Mouse (Mus musculus) thymus, adult 2 months (tissue): Measurements from ENCODE around the gene Bcl11b. TPM values are rescaled to one million over a fixed set of nuclear protein-coding genes. Genes with fewer than 3 reads are reported as not detected.

Experiments
- DNase-seq: peaks from one replicate; pipeline ENCODE4 v3.0.0; 2021
- H3K27ac ChIP-seq: fragments of 200-500 bp; 2 replicates; pipeline ENCODE4 v1.5.1; 2012; ENCODE audit warnings: low read length, control low read depth; ENCODE audit not compliant: control insufficient read depth, insufficient read depth
- H3K27me3 ChIP-seq: fragments of 200-500 bp; 2 replicates; pipeline ENCODE4 v1.6.1; 2012; ENCODE audit warnings: mild to moderate bottlenecking, low read length, moderate library complexity, mixed read lengths; ENCODE audit not compliant: control insufficient read depth, insufficient read depth
- H3K36me3 ChIP-seq: fragments of 200-500 bp; 2 replicates; pipeline ENCODE4 v1.6.1; 2012; ENCODE audit warnings: mild to moderate bottlenecking, low read length, moderate library complexity; ENCODE audit not compliant: control insufficient read depth, insufficient read depth
- H3K4me1 ChIP-seq: fragments of 200-500 bp; replicated peaks from 2 replicates; pipeline ENCODE4 v1.6.1; 2012; ENCODE audit warnings: low read length; ENCODE audit not compliant: control insufficient read depth, insufficient read depth
- H3K4me3 ChIP-seq: fragments of 200-500 bp; 2 replicates; pipeline ENCODE4 v1.5.1; 2012; ENCODE audit warnings: mild to moderate bottlenecking, low read length, control low read depth, moderate library complexity; ENCODE audit not compliant: control insufficient read depth, insufficient read depth
- CTCF ChIP-seq: fragments of 200-500 bp; IDR thresholded peaks from 2 replicates; pipeline ENCODE4 v1.5.1; 2012; ENCODE audit warnings: mild to moderate bottlenecking, control low read depth, low read length, moderate library complexity, borderline replicate concordance; ENCODE audit not compliant: control insufficient read depth, poor library complexity, insufficient read depth; ENCODE audit errors: extremely low read depth
- POLR2A ChIP-seq: fragments of 200-500 bp; IDR thresholded peaks from 2 replicates; pipeline ENCODE4 v1.6.1; 2012; ENCODE audit warnings: mild to moderate bottlenecking, low read length, control low read depth, moderate library complexity; ENCODE audit not compliant: control insufficient read depth, poor library complexity, insufficient read depth; ENCODE audit errors: extremely low read depth
- WGBS: fragments of 180-500 bp; shearing (Covaris S2); methylation state at CpG from one replicate; pipeline ENCODE4 v1.1.7; 2018; 5-methylcytosine and 5-hydroxymethylcytosine counted together
- polyA plus RNA-seq: library from polyadenylated mRNA; depleted of rRNA; stranded (reverse); fragments of >200 nt; gene quantifications from 2 replicates; pipeline ENCODE4 v1.2.3, GENCODE M21; 2012

The Bcl11b gene
- polyA plus RNA-seq, 1 experiment, result 346 TPM

GRCm38 (mm10) chr12:107926074-107926855, 77.1 kb downstream of the Bcl11b start:
- peak; percentile 74 for DNase-seq
- peaks cover 4% of the 10 kb centered on the region; the same call in 1 of the 2 replicates for H3K36me3 ChIP-seq
- H3K27ac ChIP-seq, result peak overlapping the region; percentile 93

GRCm38 (mm10) chr12:107924696-107925095, 78.7 kb downstream of the Bcl11b start:
- Histone ChIP-seq H3K4me1 (peaks cover 90% of the 10 kb centered on the region), H3K27me3 (no peaks in the 10 kb centered on the region), H3K27ac (peak overlapping the region; percentile 93), H3K36me3 (peaks cover 4% of the 10 kb centered on the region; the same call in 1 of the 2 replicates), H3K4me3 (no peak overlapping the region)
- TF ChIP-seq POLR2A (no peak), CTCF (no peak)
- DNase-seq, result no peak
- WGBS, result 55% methylated on average over 4 of the region's 4 CpGs

More at GRCm38 (mm10) chr12:107926074-107926855, 77.1 kb downstream of the Bcl11b start:
- Histone ChIP-seq H3K27me3 (no peaks in the 10 kb centered on the region), H3K4me3 (peak overlapping the region; percentile 20), H3K4me1 (peaks cover 91% of the 10 kb centered on the region)
- 8% methylated on average over 22 of the region's 22 CpGs for WGBS
- no peak for TF ChIP-seq CTCF
- TF ChIP-seq POLR2A, result no peak

- Histone ChIP-seq H3K27me3 (no peaks in the 10 kb centered on the region), H3K36me3 (peaks cover 7% of the 10 kb centered on the region; the same call in 1 of the 2 replicates), H3K27ac (peak overlapping the region; percentile 93), H3K4me3 (no peak overlapping the region), H3K4me1 (peaks cover 91% of the 10 kb centered on the region)
- DNase-seq, result no peak
- WGBS, result 13% methylated on average over 3 of the region's 3 CpGs
- no peak for TF ChIP-seq CTCF
- TF ChIP-seq POLR2A, result no peak
Measured at GRCm38 (mm10) chr12:107923963-107924362, 79.4 kb downstream of the Bcl11b start.

- H3K4me3 ChIP-seq, result no peak overlapping the region
- no peak for TF ChIP-seq CTCF
- TF ChIP-seq POLR2A, result no peak
- no peak for DNase-seq
- H3K4me1 ChIP-seq, result peaks cover 85% of the 10 kb centered on the region
- WGBS, result 80% methylated on average over 7 of the region's 7 CpGs
- H3K36me3 ChIP-seq, result peaks cover 16% of the 10 kb centered on the region
- peak overlapping the region; percentile 76 for H3K27ac ChIP-seq
- no peaks in the 10 kb centered on the region for H3K27me3 ChIP-seq
Measured at GRCm38 (mm10) chr12:107922180-107922579, 81.2 kb downstream of the Bcl11b start.

GRCm38 (mm10) chr12:107921566-107921965, 81.8 kb downstream of the Bcl11b start:
- DNase-seq, result no peak
- peak overlapping the region; percentile 76 for H3K27ac ChIP-seq
- H3K4me1 ChIP-seq, result peaks cover 79% of the 10 kb centered on the region
- TF ChIP-seq POLR2A, result no peak
- no peak for TF ChIP-seq CTCF
- 30% methylated on average over 7 of the region's 7 CpGs for WGBS
- peaks cover 22% of the 10 kb centered on the region for H3K36me3 ChIP-seq
- H3K27me3 ChIP-seq, result no peaks in the 10 kb centered on the region
- H3K4me3 ChIP-seq, result no peak overlapping the region

- no peak overlapping the region for H3K4me3 ChIP-seq
- peak; percentile 65 for DNase-seq
- peaks cover 27% of the 10 kb centered on the region for H3K36me3 ChIP-seq
- 26% methylated on average over 6 of the region's 6 CpGs for WGBS
- no peaks in the 10 kb centered on the region for H3K27me3 ChIP-seq
- H3K27ac ChIP-seq, result peak overlapping the region; percentile 87
- TF ChIP-seq POLR2A (no peak), CTCF (no peak)
- H3K4me1 ChIP-seq, result peaks cover 75% of the 10 kb centered on the region
Measured at GRCm38 (mm10) chr12:107921154-107921553, 82.2 kb downstream of the Bcl11b start.

- Histone ChIP-seq H3K4me1 (peaks cover 71% of the 10 kb centered on the region), H3K36me3 (peaks cover 31% of the 10 kb centered on the region), H3K27me3 (no peaks in the 10 kb centered on the region), H3K27ac (peak overlapping the region; percentile 87), H3K4me3 (no peak overlapping the region)
- DNase-seq, result no peak
- no peak for TF ChIP-seq POLR2A
- no peak for TF ChIP-seq CTCF
- WGBS, result 67% methylated on average over 13 of the region's 13 CpGs
Measured at GRCm38 (mm10) chr12:107920716-107921115, 82.7 kb downstream of the Bcl11b start.
